Mouse (Mus musculus) urinary bladder, postnatal 36 days (tissue): ENCODE data around the gene Pde4d.
A peak's percentile ranks its signal among the peaks of the same experiment; 100 is the strongest.

Source experiments
- DNase-seq, 2 experiments: peaks; one replicate each; pipeline ENCODE4 v3.0.0; 2022; ENCODE audit warnings: low spot score in 2 of 2, mixed read lengths in 1 of 2

Gene Pde4d

GRCm38 (mm10) chr13:109568638-109569468, 1119.1 kb downstream of the Pde4d start:
- no peak for DNase-seq

GRCm38 (mm10) chr13:109569491-109569890, 1119.7 kb downstream of the Pde4d start:
- no peak for DNase-seq

GRCm38 (mm10) chr13:109576725-109577124, 1127.0 kb downstream of the Pde4d start:
- DNase-seq: no peak

- peak in 1 of 2 experiments; percentile 7 for DNase-seq
Measured at GRCm38 (mm10) chr13:109577454-109577853, 1127.7 kb downstream of the Pde4d start.

- peak in 1 of 2 experiments; percentile 40 for DNase-seq
Measured at GRCm38 (mm10) chr13:109577901-109578300, 1128.2 kb downstream of the Pde4d start.

- no peak for DNase-seq
Measured at GRCm38 (mm10) chr13:109581284-109582070, 1131.7 kb downstream of the Pde4d start.

GRCm38 (mm10) chr13:109590048-109590447, 1140.3 kb downstream of the Pde4d start:
- no peak for DNase-seq

GRCm38 (mm10) chr13:109592192-109592797, 1142.5 kb downstream of the Pde4d start:
- no peak for DNase-seq

- DNase-seq: no peak
Measured at GRCm38 (mm10) chr13:109599711-109600110, 1150.0 kb downstream of the Pde4d start.

GRCm38 (mm10) chr13:109604017-109604416, 1154.3 kb downstream of the Pde4d start:
- DNase-seq: no peak

GRCm38 (mm10) chr13:109605140-109605539, 1155.4 kb downstream of the Pde4d start:
- no peak for DNase-seq

- DNase-seq: no peak
Measured at GRCm38 (mm10) chr13:109609106-109609804, 1159.5 kb downstream of the Pde4d start.

- DNase-seq: peak; percentile 20 to 38
Measured at GRCm38 (mm10) chr13:109609805-109610187, 1160.0 kb downstream of the Pde4d start.

- DNase-seq: no peak
Measured at GRCm38 (mm10) chr13:109610772-109611171, 1161.0 kb downstream of the Pde4d start.

- no peak for DNase-seq
Measured at GRCm38 (mm10) chr13:109615213-109615784, 1165.6 kb downstream of the Pde4d start.

GRCm38 (mm10) chr13:109615785-109616281, 1166.1 kb downstream of the Pde4d start:
- no peak for DNase-seq

- no peak for DNase-seq
Measured at GRCm38 (mm10) chr13:109619158-109619657, 1169.5 kb downstream of the Pde4d start.

GRCm38 (mm10) chr13:109622207-109622606, 1172.5 kb downstream of the Pde4d start:
- no peak for DNase-seq

- no peak for DNase-seq
Measured at GRCm38 (mm10) chr13:109623201-109623600, 1173.5 kb downstream of the Pde4d start.

GRCm38 (mm10) chr13:109624772-109625349, 1175.1 kb downstream of the Pde4d start:
- DNase-seq: no peak
